ENCODE assay signal across 9 mouse cellular contexts in the genomic region with DNA sequence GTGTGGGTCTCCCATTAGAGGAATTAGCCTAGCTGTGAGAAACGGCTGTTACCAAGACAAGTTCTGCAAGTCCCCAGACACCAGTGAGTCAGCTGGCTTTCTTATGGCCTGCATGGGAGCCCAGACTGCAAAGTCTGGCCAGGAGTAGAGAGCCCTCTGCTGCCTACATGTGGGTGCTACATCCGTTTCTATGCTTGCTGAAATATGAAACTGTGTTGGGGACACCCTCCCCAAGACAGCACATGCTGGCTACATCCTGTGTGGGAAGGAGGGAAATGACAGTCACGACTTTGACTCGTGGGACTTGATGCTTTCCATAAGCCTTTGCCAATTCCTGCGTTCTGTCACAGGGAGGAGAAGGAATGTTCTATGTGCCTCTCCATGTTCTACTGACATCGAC. TPM values are rescaled to one million over a fixed set of nuclear protein-coding genes. Genes with fewer than 3 reads are reported as not detected.
DNase-seq lines count a peak whose midpoint lies in the region; ATAC-seq and TF ChIP-seq lines count a peak whose summit lies in the region.
"Had no signal": no experiment of that assay in that cellular context is flagged by ENCODE, and none has a peak within 500 bp of the region (broad histone marks: within the 10 kb centered on the region; RNA-seq: fewer than 3 reads in every experiment).

No protein-coding gene starts in this region.

- 38% methylated on average over 6 of the region's 6 CpGs for WGBS in limb, embryonic 11.5 days
- WGBS in limb, embryonic 10.5 days, result 41% methylated on average over 6 of the region's 6 CpGs
- WGBS in embryonic facial prominence, embryonic 11.5 days, result 37% methylated on average over 6 of the region's 6 CpGs
- 41% methylated on average over 6 of the region's 6 CpGs for WGBS in neural tube, embryonic 14.5 days

- H3K4me3 ChIP-seq in limb, embryonic 11.5 days (ENCODE audit: low read depth, low read length), result no peak overlapping the region
- H3K4me3 ChIP-seq in limb, embryonic 10.5 days, result no peak overlapping the region
- no peak overlapping the region for H3K4me3 ChIP-seq in embryonic facial prominence, embryonic 11.5 days (ENCODE audit: low read depth, low read length)
- H3K4me3 ChIP-seq in left cerebral cortex, adult 2 months, result no peak overlapping the region
- no peak overlapping the region for H3K4me3 ChIP-seq in neural tube, embryonic 14.5 days (ENCODE audit: low read depth, low read length)
- H3K4me3 ChIP-seq: liver, embryonic 13.5 days had no signal

- TF ChIP-seq CTCF in left cerebral cortex, adult 2 months (IDR thresholded peaks at IDR 0.05), result peak; percentile 80

- no peaks in the 10 kb centered on the region for H3K9me3 ChIP-seq in limb, embryonic 11.5 days (ENCODE audit: control insufficient read depth, low read length)
- H3K9me3 ChIP-seq in limb, embryonic 10.5 days (replicated peaks), result no peaks in the 10 kb centered on the region
- H3K9me3 ChIP-seq in embryonic facial prominence, embryonic 11.5 days (replicated peaks; ENCODE audit: control insufficient read depth, low read length), result no peaks in the 10 kb centered on the region
- H3K9me3 ChIP-seq in neural tube, embryonic 14.5 days (ENCODE audit: control insufficient read depth, low read length), result no peaks in the 10 kb centered on the region
- H3K9me3 ChIP-seq: liver, embryonic 13.5 days had no signal

- DNase-seq in limb, embryonic 11.5 days (ENCODE audit: low spot score), result peak; percentile 47
- DNase-seq in limb, embryonic 10.5 days (ENCODE audit: low spot score), result no peak
- DNase-seq in adrenal gland, adult 8-10 months, result peak; percentile 21
- DNase-seq in embryonic facial prominence, embryonic 11.5 days (ENCODE audit: low spot score), result peak; percentile 41
- peak; percentile 11 for DNase-seq in heart, postnatal 25 days (ENCODE audit: low spot score)
- DNase-seq in left cerebral cortex, adult 2 months (ENCODE audit: extremely low spot score in 1 of 2, low spot score in 2 of 2), result peak; percentile 66 to 75
- DNase-seq: liver, embryonic 13.5 days had no signal

- no peak for ATAC-seq in limb, embryonic 11.5 days (ENCODE audit: insufficient number of reproducible peaks, low FRiP score, low TSS enrichment, low read depth)
- ATAC-seq in embryonic facial prominence, embryonic 11.5 days (replicated peaks; ENCODE audit: insufficient number of reproducible peaks, low FRiP score, low TSS enrichment, low read depth), result no peak; the same call in 1 of the 2 replicates
- peak; percentile 47; the same call in 1 of the 2 replicates for ATAC-seq in neural tube, embryonic 14.5 days (ENCODE audit: low read depth)
- ATAC-seq in erythroid progenitor cell, adult 5-6 weeks (replicated peaks; ENCODE audit: low FRiP score, poor library complexity, severe bottlenecking), result no peak

- intact Hi-C loops in heart, postnatal 25 days (cut with DNase I), result no loop called here
- intact Hi-C loops in left cerebral cortex, adult 2 months (cut with DNase I), result loop anchor here (10.0 kb wide), 1 partner anchor 242 kb away; no protein-coding TSS in a partner anchor

- H3K36me3 ChIP-seq in limb, embryonic 11.5 days (ENCODE audit: control insufficient read depth, insufficient read depth, low read length), result no peaks in the 10 kb centered on the region
- no peaks in the 10 kb centered on the region for H3K36me3 ChIP-seq in limb, embryonic 10.5 days
- H3K36me3 ChIP-seq in embryonic facial prominence, embryonic 11.5 days (replicated peaks; ENCODE audit: control insufficient read depth, insufficient read depth, low read depth, low read length), result no peaks in the 10 kb centered on the region
- H3K36me3 ChIP-seq in neural tube, embryonic 14.5 days (ENCODE audit: control insufficient read depth, insufficient read depth, low read length), result no peaks in the 10 kb centered on the region
- H3K36me3 ChIP-seq: liver, embryonic 13.5 days had no signal

- no peak overlapping the region for H3K4me2 ChIP-seq in limb, embryonic 11.5 days (ENCODE audit: low read depth, severe bottlenecking)
- H3K4me2 ChIP-seq in embryonic facial prominence, embryonic 11.5 days (ENCODE audit: low read depth, low read length), result no peak overlapping the region
- H3K4me2 ChIP-seq in neural tube, embryonic 14.5 days (ENCODE audit: low read depth, low read length), result no peak overlapping the region
- H3K4me2 ChIP-seq: liver, embryonic 13.5 days had no signal

- no peaks in the 10 kb centered on the region for H3K27me3 ChIP-seq in limb, embryonic 11.5 days (ENCODE audit: control insufficient read depth, insufficient read depth, low read length)
- H3K27me3 ChIP-seq in limb, embryonic 10.5 days (ENCODE audit: low read depth, poor library complexity, severe bottlenecking), result no peaks in the 10 kb centered on the region
- no peaks in the 10 kb centered on the region for H3K27me3 ChIP-seq in embryonic facial prominence, embryonic 11.5 days (ENCODE audit: control insufficient read depth, insufficient read depth, low read length)
- H3K27me3 ChIP-seq in neural tube, embryonic 14.5 days (ENCODE audit: control insufficient read depth, insufficient read depth, low read length), result no peaks in the 10 kb centered on the region
- H3K27me3 ChIP-seq: liver, embryonic 13.5 days had no signal

- H3K27ac ChIP-seq in limb, embryonic 11.5 days (replicated peaks; ENCODE audit: low read depth, low read length), result no peak overlapping the region
- no peak overlapping the region for H3K27ac ChIP-seq in limb, embryonic 10.5 days
- H3K27ac ChIP-seq in embryonic facial prominence, embryonic 11.5 days (replicated peaks; ENCODE audit: low read depth, low read length), result no peak overlapping the region
- peak overlapping the region; percentile 96 for H3K27ac ChIP-seq in left cerebral cortex, adult 2 months
- no peak overlapping the region for H3K27ac ChIP-seq in neural tube, embryonic 14.5 days (ENCODE audit: low read depth, low read length)
- H3K27ac ChIP-seq: liver, embryonic 13.5 days had no signal

- no peaks in the 10 kb centered on the region for H3K4me1 ChIP-seq in limb, embryonic 11.5 days (ENCODE audit: control insufficient read depth, insufficient read depth, low read length)
- H3K4me1 ChIP-seq in limb, embryonic 10.5 days, result peaks cover 3% of the 10 kb centered on the region; the same call in 1 of the 2 replicates
- H3K4me1 ChIP-seq in embryonic facial prominence, embryonic 11.5 days (ENCODE audit: control insufficient read depth, insufficient read depth, low read length), result no peaks in the 10 kb centered on the region
- H3K4me1 ChIP-seq in neural tube, embryonic 14.5 days (ENCODE audit: control insufficient read depth, insufficient read depth, low read length), result peaks cover 14% of the 10 kb centered on the region
- H3K4me1 ChIP-seq: liver, embryonic 13.5 days had no signal

- H3K9ac ChIP-seq in limb, embryonic 11.5 days (ENCODE audit: low read length), result no peak overlapping the region
- H3K9ac ChIP-seq in embryonic facial prominence, embryonic 11.5 days (replicated peaks; ENCODE audit: low read length), result no peak overlapping the region
- no peak overlapping the region for H3K9ac ChIP-seq in neural tube, embryonic 14.5 days (replicated peaks; ENCODE audit: low read depth, low read length)
- H3K9ac ChIP-seq: liver, embryonic 13.5 days had no signal

RNA-seq across cellular contexts. Expression of a gene that starts 45.8 kb away (rescaled TPM):
- polyA plus RNA-seq in limb, embryonic 11.5 days (2014; fragmentation: Nextera tagmentation; extraction: Ambion mirVana), result not detected in 2 replicates
- polyA plus RNA-seq in limb, embryonic 10.5 days (2016; fragmentation: Nextera tagmentation; extraction: Ambion mirVana), result not detected in 2 replicates
- total RNA-seq in adrenal gland, adult 8-10 months (2022), result not detected
- 0.50 and 1.4 TPM in 2 replicates for polyA plus RNA-seq in embryonic facial prominence, embryonic 11.5 days (2014; fragmentation: Nextera tagmentation; extraction: Ambion mirVana)
- total RNA-seq in heart, postnatal 25 days (2021), result not detected
- not detected for total RNA-seq in left cerebral cortex, adult 2 months (2021)
- 2.2 and 2.8 TPM in 2 replicates for polyA plus RNA-seq in neural tube, embryonic 14.5 days (2014; fragmentation: Nextera tagmentation; extraction: Ambion mirVana)
- total RNA-seq in erythroid progenitor cell, adult 5-6 weeks (2015; ENCODE audit: low replicate concordance), result not detected in 2 replicates
- not detected in 2 replicates for total RNA-seq in erythroid progenitor cell, adult 5-6 weeks (2017; ENCODE audit: low replicate concordance)
- polyA plus RNA-seq: liver, embryonic 13.5 days had no signal
